Comparison of ENCODE assay signal across 12 mouse cellular contexts in the genomic region with DNA sequence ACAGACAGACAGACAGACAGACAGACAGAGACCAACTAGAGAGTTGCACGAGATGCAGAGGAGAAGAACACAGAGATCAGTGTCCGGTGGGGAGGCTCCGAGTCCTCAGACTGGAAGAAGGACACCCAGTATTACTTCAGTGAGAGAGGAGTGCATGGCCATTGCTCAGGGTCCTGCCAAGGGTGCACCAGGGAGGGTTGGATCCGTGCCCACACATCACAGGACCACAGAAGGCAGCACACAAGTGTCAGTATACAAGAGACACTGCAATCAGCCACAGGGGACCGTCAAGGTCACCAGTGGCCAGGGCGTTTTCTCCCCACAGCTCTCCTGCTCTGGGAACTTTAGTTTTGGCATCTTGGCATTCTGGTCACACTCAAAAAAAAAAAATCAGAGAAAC.
DNase-seq lines count a peak whose midpoint lies in the region; ATAC-seq lines count a peak whose summit lies in the region.
"Had no signal": no experiment of that assay in that cellular context is flagged by ENCODE, and none has a peak within 500 bp of the region (broad histone marks: within the 10 kb centered on the region; RNA-seq: fewer than 3 reads in every experiment).

No protein-coding gene starts in this region.

- peaks cover 79% of the 10 kb centered on the region for H3K36me3 ChIP-seq in liver, embryonic 12.5 days

- no peaks in the 10 kb centered on the region for H3K27me3 ChIP-seq in liver, embryonic 12.5 days (replicated peaks)
- H3K27me3 ChIP-seq: hindbrain, embryonic 13.5 days had no signal

- WGBS in liver, embryonic 12.5 days (ENCODE audit: insufficient replicate concordance) = 85% methylated on average over 6 of the region's 6 CpGs

- peak overlapping the region; percentile 37 for H3K27ac ChIP-seq in liver, embryonic 12.5 days
- H3K27ac ChIP-seq: hindbrain, embryonic 13.5 days; layer of hippocampus, adult 2 months had no signal

- peak overlapping the region; percentile 28 for H3K9ac ChIP-seq in liver, embryonic 12.5 days
- H3K9ac ChIP-seq: hindbrain, embryonic 13.5 days had no signal

- no peak overlapping the region for H3K4me2 ChIP-seq in liver, embryonic 12.5 days
- H3K4me2 ChIP-seq: hindbrain, embryonic 13.5 days had no signal

- no peak for ATAC-seq in cerebellum, adult (ENCODE audit: insufficient number of reproducible peaks, low FRiP score, low TSS enrichment)
- no peak for ATAC-seq in liver, embryonic 12.5 days

- peak; percentile 16 to 45 for DNase-seq in cerebellum, postnatal 14 days
- DNase-seq in liver = no peak
- peak; percentile 58 for DNase-seq in adrenal gland, postnatal 25 days
- DNase-seq in heart, postnatal 4 days = peak; percentile 81
- no peak for DNase-seq in layer of hippocampus, postnatal 36 days
- DNase-seq in embryo, embryonic 10 days (ENCODE audit: low spot score) = no peak
- DNase-seq: lung, postnatal 36 days; thymus, postnatal 25 days had no signal

- no peak overlapping the region for H3K4me3 ChIP-seq in liver, embryonic 12.5 days
- H3K4me3 ChIP-seq: hindbrain, embryonic 13.5 days; layer of hippocampus, adult 2 months had no signal

- H3K4me1 ChIP-seq in liver, embryonic 12.5 days = peaks cover 37% of the 10 kb centered on the region

- no peaks in the 10 kb centered on the region for H3K9me3 ChIP-seq in liver, embryonic 12.5 days (replicated peaks)
- H3K9me3 ChIP-seq: hindbrain, embryonic 13.5 days had no signal

Comparison
In these comparisons a context has a peak if more than half of its experiments do, and no peak if none do; other contexts are left out.
1. DNase-seq: peak in cerebellum, postnatal 14 days (2 of 2), adrenal gland, postnatal 25 days (single experiment) and heart, postnatal 4 days (single experiment); none in liver (single experiment), layer of hippocampus, postnatal 36 days (0 of 2) and embryo, embryonic 10 days (single experiment).